Mouse (Mus musculus): ENCODE data around the gene Igf1r.

Igf1r gene

GRCm38 (mm10) chr7:68179672-68180071 lies 227.0 kb downstream of the Igf1r start:
- DNase-seq (ENCODE audit: low read depth) = no peak

DNA sequence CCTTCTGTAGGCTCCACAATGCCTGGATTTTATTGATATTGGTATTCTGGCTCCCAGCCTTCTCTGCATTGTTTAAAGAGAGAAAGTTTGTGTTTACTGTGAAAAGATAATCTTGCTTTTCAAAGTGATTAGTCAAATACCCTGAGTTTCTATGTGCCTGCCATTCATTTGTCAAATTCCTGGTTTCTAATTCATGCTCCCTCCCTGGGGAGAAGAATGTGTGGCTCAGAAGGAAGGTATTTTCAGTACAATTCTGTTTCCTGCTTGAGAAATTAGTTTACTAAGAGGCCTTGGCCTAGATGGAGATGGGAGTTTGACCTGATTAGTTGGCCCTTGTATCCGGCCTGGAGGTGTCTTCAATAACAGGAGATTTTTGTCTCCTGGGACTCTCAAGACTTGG lies 228.5 kb downstream of the Igf1r start:
- DNase-seq (ENCODE audit: low read depth) = peak; percentile 63

DNA sequence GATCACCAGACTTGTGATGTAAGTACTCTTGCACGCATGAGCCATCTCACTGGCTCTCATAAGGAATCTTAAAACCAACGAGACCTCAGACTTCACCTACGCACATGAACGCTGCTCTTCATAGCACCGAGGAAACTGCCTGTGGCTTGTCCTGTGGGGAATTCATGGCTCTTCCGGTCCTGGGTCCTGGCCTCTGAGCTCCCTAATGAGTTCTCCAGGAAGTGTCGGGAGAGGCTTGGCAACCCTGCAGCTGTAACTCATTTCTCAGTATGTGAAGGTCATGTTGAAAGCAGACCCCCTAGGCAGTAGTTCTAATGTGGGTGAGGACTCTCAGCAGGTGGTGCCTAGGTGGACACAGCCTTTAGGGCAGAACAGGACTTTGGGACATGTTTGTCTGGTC lies 229.4 kb downstream of the Igf1r start:
- no peak for DNase-seq (ENCODE audit: low read depth)

DNA sequence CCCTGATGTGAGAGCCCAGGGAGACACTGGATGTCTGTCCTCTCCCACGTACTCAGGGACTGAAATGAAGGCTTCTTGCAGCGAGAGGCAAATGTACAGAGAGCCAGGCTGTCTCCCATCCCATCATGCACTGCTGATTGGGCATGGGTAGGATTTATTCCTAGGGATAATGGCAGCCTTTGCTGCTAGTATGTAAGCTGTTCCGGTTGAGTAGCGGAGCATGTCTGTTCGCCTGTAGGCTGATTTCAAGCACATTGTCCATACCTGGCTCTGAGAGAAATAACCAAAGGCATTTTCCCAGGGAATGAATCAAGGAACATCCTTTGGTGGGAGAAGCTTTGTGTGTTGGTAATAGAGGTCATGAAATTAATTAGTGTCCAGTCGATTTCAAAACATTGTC lies 230.1 kb downstream of the Igf1r start:
- no peak for DNase-seq (ENCODE audit: low read depth)

- no peak for DNase-seq (ENCODE audit: low read depth)
Observed at GRCm38 (mm10) chr7:68183421-68183820, 230.8 kb downstream of the Igf1r start.

DNA sequence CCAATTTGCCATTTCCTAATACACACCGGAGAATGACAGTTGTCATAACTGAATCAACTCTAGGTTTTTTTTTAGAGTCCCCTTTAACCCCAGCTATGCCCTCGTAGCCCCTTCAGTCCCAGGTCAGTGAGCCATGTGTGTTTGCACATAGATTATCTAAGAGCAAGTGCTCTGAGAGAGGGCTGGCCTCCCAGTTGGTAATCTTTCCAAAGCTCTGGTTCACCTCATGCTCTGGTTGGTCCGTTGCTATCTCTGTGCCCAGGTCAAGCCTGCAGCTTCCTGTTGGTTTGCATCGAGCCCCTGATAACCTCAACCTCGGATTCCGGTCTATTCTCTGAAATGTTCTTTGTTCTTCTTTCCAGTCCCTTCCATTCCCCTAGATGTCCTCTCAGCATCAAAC lies 236.6 kb downstream of the Igf1r start:
- no peak for DNase-seq (ENCODE audit: low read depth)

- no peak for DNase-seq (ENCODE audit: low read depth)
Observed at GRCm38 (mm10) chr7:68189691-68190456, 237.2 kb downstream of the Igf1r start.

GRCm38 (mm10) chr7:68193958-68194695 lies 241.5 kb downstream of the Igf1r start:
- DNase-seq (ENCODE audit: low read depth) = peak; percentile 9

GRCm38 (mm10) chr7:68199609-68200008 lies 247.0 kb downstream of the Igf1r start:
- no peak for DNase-seq (ENCODE audit: low read depth)

GRCm38 (mm10) chr7:68205776-68206427 lies 253.3 kb downstream of the Igf1r start:
- DNase-seq (ENCODE audit: low read depth) = no peak

GRCm38 (mm10) chr7:68209039-68209438 lies 256.4 kb downstream of the Igf1r start:
- no peak for DNase-seq (ENCODE audit: low read depth)

DNA sequence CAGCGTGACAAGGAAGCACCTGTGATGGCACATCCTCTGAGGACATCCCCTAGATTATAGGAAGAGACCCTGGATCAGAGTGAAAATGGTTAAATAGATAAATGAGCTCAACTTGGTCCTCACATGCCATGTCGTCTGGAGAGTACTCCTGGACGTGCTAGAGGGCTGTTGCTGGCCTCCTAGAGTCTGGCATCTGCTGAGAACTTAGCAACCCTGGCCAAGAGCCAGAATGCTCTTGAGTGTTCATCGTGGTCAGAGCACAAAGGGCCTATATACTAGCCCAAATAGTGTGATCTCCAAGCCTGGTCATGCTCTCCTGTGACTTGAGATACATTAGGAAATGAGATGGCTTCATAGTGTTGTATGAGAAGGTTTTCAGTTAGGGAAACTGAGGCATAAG lies 257.8 kb downstream of the Igf1r start:
- peak; percentile 71 for DNase-seq (ENCODE audit: low read depth)

DNA sequence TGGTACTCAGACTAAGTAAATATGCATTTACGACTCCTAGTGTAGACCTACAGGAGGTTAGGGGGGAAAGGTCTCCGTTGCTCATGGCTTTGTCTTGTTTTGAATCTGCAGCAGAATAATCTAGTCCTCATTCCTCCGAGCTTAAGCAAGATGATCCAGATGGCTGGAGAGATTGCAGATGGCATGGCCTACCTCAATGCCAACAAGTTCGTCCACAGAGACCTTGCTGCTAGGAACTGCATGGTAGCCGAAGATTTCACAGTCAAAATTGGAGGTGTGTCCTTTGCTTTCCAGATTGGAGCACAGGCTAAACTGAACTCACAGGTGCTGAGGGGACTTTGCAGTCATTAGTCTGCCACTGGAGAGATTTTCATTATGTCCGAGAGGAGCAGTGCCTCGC lies 259.3 kb downstream of the Igf1r start:
- DNase-seq (ENCODE audit: low read depth) = no peak

GRCm38 (mm10) chr7:68213842-68214241 lies 261.2 kb downstream of the Igf1r start:
- DNase-seq (ENCODE audit: low read depth) = no peak

GRCm38 (mm10) chr7:68215522-68216070 lies 263.0 kb downstream of the Igf1r start:
- DNase-seq (ENCODE audit: low read depth) = no peak

GRCm38 (mm10) chr7:68218879-68219278 lies 266.3 kb downstream of the Igf1r start:
- DNase-seq (ENCODE audit: low read depth) = no peak

GRCm38 (mm10) chr7:68221677-68222230 lies 269.1 kb downstream of the Igf1r start:
- DNase-seq (ENCODE audit: low read depth) = no peak

DNA sequence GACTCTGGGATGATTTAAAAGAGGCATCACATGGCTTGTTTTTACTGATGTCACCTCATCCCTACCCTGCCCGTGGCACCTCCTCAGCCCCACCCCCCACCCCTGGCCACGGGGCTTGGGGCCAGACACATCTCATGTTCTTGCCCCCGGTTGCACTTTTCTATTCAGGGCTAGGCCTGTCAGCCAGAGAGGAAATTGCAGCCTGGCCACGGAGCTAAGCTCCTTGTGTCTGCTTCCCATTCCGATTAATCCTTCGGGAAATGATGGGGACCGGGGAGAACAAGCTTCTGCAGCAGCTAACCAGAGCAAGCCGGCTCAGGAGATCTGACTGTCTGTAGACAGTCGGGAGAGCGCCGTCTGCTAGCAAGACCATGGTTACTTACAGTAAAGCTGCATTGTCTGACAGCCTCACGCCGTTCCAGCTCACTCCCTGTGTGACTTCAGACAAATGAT lies 270.8 kb downstream of the Igf1r start:
- peak; percentile 60 for DNase-seq (ENCODE audit: low read depth)

- DNase-seq (ENCODE audit: low read depth) = no peak
Observed at GRCm38 (mm10) chr7:68224006-68224405, 271.4 kb downstream of the Igf1r start.

GRCm38 (mm10) chr7:68225427-68226054 lies 272.9 kb downstream of the Igf1r start:
- DNase-seq (ENCODE audit: low read depth) = no peak

DNA sequence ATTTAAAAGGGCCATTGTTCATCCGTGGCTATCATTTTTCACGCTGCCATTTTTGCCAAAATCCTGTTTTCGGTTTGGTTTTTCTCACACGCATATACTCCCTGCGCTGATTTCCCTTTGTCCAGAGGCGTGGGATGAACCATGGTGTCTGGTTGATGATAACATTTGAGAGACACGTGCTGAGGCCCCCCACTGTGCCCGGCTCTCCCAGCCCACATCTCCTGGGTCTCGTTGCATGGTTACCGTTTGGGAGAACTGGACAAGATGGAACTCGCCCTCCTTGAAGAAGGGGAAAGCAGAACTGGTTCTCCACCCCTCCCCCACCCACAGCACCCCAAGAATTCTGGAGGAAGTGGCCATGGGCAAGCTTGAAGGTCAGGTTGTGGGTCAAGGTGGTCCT lies 274.4 kb downstream of the Igf1r start:
- DNase-seq (ENCODE audit: low read depth) = no peak

- no peak for DNase-seq (ENCODE audit: low read depth)
Observed at GRCm38 (mm10) chr7:68227621-68228020, 275.0 kb downstream of the Igf1r start.
